Mouse (Mus musculus) urinary bladder, adult 18-20 months (tissue): Measurements from ENCODE around the gene Txn1.

Experiments used
- DNase-seq, 2 experiments: peaks; one replicate each; pipeline ENCODE4 v3.0.0; 2022; ENCODE audit warnings: low spot score in 2 of 2, mixed read lengths in 2 of 2

Txn1 gene

DNA sequence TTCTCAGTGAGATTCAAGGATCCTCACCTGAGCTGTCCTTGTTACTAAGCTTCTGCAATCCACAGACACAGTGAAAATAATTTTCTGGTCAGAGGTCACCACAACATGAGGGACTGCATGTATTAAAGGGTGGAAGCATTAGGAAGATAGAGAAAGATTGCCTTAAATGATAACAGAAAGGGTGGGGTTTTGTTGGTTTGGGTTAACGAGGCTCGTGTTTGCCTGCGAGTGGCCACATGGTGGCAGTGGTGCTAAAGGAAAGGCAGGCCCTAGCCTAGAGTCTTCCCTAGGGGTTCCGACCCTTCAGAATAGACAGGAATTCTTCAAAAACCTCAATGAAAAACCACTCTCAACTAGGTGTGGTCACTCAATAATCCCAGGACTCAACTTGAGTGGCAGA is 55.0 kb downstream of the Txn1 start:
- DNase-seq: peak in 1 of 2 experiments; percentile 26

DNA sequence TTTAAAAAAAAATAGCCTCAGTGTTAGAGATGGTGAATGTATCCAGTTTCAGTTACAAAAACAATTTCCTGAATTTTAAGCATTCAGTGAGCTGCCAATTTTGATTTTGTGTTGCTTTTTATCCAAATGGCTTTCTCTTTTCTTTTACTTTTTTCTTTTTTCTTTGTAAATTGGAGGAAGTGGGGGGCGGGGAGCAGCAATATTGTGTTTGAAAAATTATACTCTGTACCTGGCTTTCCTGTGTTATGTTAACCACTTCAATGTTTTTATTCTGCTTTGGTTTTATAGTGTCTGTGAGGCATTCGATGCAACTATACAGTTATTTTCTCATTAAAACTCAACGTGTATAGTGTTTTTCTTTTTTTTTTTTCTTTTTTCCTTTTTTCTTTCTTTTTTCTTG is 59.6 kb downstream of the Txn1 start:
- no peak for DNase-seq

DNA sequence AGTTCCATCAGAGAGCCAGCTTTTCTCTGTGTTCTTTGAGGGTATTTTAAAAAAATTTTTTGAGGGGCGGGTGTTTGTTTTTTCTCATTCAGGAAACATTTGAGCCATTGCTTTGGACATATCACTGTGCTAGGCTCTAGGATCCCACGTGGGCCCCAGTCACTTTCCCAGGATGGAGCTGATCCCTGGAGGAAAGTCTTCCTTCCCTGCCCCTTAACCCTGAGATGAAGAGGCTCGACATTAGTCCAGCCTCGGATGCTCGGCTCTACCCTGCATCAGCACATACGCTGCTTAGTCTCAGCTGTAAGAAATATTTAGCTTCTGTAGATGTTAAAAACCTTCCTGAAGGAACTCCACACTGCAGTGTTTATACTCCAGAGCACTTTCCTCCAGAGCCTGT is 60.3 kb downstream of the Txn1 start:
- DNase-seq: no peak

DNA sequence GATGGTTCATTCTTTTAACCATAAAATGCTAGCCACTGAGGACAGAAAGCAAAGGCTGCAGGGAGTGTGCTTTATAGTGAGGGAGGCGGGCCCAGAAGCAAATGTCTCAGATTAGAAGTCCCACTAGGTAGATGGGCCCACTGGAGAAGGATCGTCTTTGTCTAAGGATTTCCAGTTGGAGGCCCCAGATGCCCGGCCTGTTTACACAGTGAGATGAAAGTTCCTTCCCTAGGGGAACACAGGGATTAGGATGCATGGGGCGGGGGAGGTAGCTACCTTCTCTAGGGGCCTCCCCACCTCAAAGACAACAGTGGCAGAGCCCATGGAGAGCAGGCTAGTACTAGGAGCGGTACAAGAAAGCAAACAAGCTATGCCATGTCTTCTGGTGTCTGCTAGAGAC is 61.1 kb downstream of the Txn1 start:
- DNase-seq: no peak
